Mouse (Mus musculus): ENCODE measurements around the gene Rbck1. TPM values are rescaled to one million over a fixed set of nuclear protein-coding genes. Genes with fewer than 3 reads are reported as not detected.

Rbck1 gene
- polyA plus RNA-seq, 1 experiment from 2014 or later: 98.1 TPM

- no peak for DNase-seq (ENCODE audit: low spot score)
- Histone ChIP-seq H3K36me3 (replicated peaks) (no peaks in the 10 kb centered on the region), H3K27me3 (replicated peaks; ENCODE audit: low read depth, poor library complexity, severe bottlenecking) (peaks cover 26% of the 10 kb centered on the region), H3K4me3 (no peak overlapping the region), H3K4me1 (peaks cover 6% of the 10 kb centered on the region; the same call in 1 of the 2 replicates), H3K27ac (replicated peaks) (no peak overlapping the region), H3K9me3 (no peaks in the 10 kb centered on the region)
- 91% methylated on average over 11 of the region's 11 CpGs for WGBS
Measured at GRCm38 (mm10) chr2:152337591-152338212, 5.2 kb upstream of the Rbck1 start.

DNA sequence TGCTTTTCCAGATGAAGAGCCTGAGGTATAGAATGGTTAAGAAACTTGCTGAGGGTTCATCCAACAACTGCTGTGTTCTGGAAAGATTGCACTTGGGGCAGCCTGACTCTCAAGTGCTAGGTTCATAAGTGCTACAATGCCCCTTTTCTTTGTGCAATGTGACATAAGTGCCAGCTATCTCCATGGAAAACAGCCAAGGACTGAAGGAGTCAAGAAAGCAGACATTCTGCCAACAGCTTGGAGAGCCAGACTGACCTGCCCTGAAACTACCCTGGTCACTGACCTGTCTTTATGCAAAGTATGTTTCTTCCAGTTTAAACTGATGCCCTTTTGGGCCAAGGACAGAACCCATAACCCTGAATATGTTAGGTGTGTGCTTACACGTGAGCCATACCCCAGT, 4.4 kb upstream of the Rbck1 start:
- WGBS: 85% methylated on average over 1 of the region's 1 CpGs
- DNase-seq (ENCODE audit: low spot score): no peak
- Histone ChIP-seq H3K27me3 (replicated peaks; ENCODE audit: low read depth, poor library complexity, severe bottlenecking) (peaks cover 17% of the 10 kb centered on the region), H3K4me1 (peaks cover 9% of the 10 kb centered on the region), H3K9me3 (no peaks in the 10 kb centered on the region), H3K4me3 (no peak overlapping the region), H3K27ac (replicated peaks) (no peak overlapping the region; the same call in 1 of the 2 replicates), H3K36me3 (replicated peaks) (no peaks in the 10 kb centered on the region)

GRCm38 (mm10) chr2:152335289-152335820, 2.9 kb upstream of the Rbck1 start:
- peaks cover 15% of the 10 kb centered on the region; the same call in 1 of the 2 replicates for H3K27me3 ChIP-seq (replicated peaks; ENCODE audit: low read depth, poor library complexity, severe bottlenecking)
- no peak for DNase-seq (ENCODE audit: low spot score)
- H3K9me3 ChIP-seq: no peaks in the 10 kb centered on the region
- H3K27ac ChIP-seq (replicated peaks): no peak overlapping the region
- peaks cover 24% of the 10 kb centered on the region for H3K4me1 ChIP-seq
- peaks cover 5% of the 10 kb centered on the region for H3K36me3 ChIP-seq (replicated peaks)
- 53% methylated on average over 11 of the region's 11 CpGs for WGBS
- no peak overlapping the region for H3K4me3 ChIP-seq

- DNase-seq (ENCODE audit: low spot score): no peak
- Histone ChIP-seq H3K4me1 (peaks cover 26% of the 10 kb centered on the region), H3K36me3 (replicated peaks) (peaks cover 23% of the 10 kb centered on the region), H3K27me3 (replicated peaks; ENCODE audit: low read depth, poor library complexity, severe bottlenecking) (peaks cover 15% of the 10 kb centered on the region; the same call in 1 of the 2 replicates), H3K27ac (replicated peaks) (no peak overlapping the region), H3K9me3 (no peaks in the 10 kb centered on the region), H3K4me3 (no peak overlapping the region)
- 72% methylated on average over 4 of the region's 4 CpGs for WGBS
Measured at GRCm38 (mm10) chr2:152333345-152334006, 1.0 kb upstream of the Rbck1 start.

DNA sequence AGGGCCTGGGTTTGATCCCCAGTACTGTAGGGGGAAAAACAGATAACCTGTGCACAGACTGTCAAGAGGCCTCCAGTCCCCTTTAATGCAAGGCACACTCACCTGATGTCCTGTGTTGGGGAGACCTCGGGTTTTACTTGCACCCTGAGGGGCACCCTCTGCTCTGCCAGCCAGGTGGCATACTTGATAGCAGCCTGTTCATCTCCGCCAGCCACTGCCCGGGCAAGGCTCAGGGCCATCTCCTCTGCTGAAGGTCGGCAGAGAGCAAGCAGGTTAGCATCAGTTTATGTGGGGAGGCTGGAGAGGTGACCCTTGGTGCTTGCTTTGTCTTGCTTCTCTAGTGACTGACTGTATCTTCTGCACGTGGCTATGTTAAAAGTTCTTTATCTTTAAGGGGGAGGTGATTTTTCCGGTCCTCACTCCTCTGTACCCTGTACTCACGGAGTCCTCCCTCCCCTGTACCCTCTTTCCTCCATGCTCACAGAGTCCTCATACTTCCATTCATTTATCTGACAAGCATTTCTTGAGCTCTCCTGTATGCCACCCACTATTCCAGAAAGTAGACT, 1.5 kb downstream of the Rbck1 start:
- WGBS: 68% methylated on average over 7 of the region's 7 CpGs

DNA sequence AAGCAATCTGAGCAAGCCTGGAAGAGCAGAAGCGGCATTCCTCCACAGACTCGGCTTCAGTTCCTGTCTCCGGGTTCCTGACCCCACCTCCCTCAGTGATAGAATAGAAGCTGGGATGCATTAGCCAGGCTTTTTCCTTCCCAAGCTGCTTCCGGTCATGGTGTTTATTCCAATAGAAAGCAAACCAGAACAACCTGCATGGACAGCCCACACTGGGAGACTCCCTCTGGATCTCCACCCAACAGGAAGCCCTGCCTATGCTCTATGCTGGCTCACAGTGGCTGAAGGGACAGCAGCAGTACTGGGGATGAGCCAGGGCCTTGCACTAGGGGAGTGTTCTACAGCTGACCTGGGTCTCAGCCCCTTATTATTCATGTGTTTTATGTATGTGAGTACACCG, 4.5 kb downstream of the Rbck1 start:
- DNase-seq (ENCODE audit: low spot score): no peak
- 73% methylated on average over 5 of the region's 5 CpGs for WGBS
- Histone ChIP-seq H3K27ac (replicated peaks) (no peak overlapping the region), H3K9me3 (no peaks in the 10 kb centered on the region), H3K4me3 (no peak overlapping the region), H3K27me3 (replicated peaks; ENCODE audit: low read depth, poor library complexity, severe bottlenecking) (no peaks in the 10 kb centered on the region), H3K4me1 (peaks cover 25% of the 10 kb centered on the region), H3K36me3 (replicated peaks) (peaks cover 78% of the 10 kb centered on the region)

More for the DNA sequence above, 1.5 kb downstream of the Rbck1 start:
- Histone ChIP-seq H3K36me3 (replicated peaks) (peaks cover 49% of the 10 kb centered on the region), H3K9me3 (no peaks in the 10 kb centered on the region), H3K27ac (replicated peaks) (0 out of 2 replicates have a peak overlapping the region, but pooled peaks have one; percentile 40), H3K4me3 (peak overlapping the region; percentile 92), H3K4me1 (peaks cover 29% of the 10 kb centered on the region), H3K27me3 (replicated peaks; ENCODE audit: low read depth, poor library complexity, severe bottlenecking) (peaks cover 12% of the 10 kb centered on the region; the same call in 1 of the 2 replicates)
- no peak for DNase-seq (ENCODE audit: low spot score)

- Histone ChIP-seq H3K27ac (replicated peaks) (no peak overlapping the region), H3K27me3 (replicated peaks; ENCODE audit: low read depth, poor library complexity, severe bottlenecking) (no peaks in the 10 kb centered on the region), H3K9me3 (no peaks in the 10 kb centered on the region), H3K4me1 (peaks cover 18% of the 10 kb centered on the region), H3K4me3 (no peak overlapping the region), H3K36me3 (replicated peaks) (peaks cover 92% of the 10 kb centered on the region)
- 89% methylated on average over 8 of the region's 8 CpGs for WGBS
- no peak for DNase-seq (ENCODE audit: low spot score)
Measured at GRCm38 (mm10) chr2:152326654-152327053, 5.8 kb downstream of the Rbck1 start.

- no peak overlapping the region for H3K27ac ChIP-seq (replicated peaks)
- DNase-seq (ENCODE audit: low spot score): no peak
- H3K4me3 ChIP-seq: no peak overlapping the region
- peaks cover 97% of the 10 kb centered on the region for H3K36me3 ChIP-seq (replicated peaks)
- H3K9me3 ChIP-seq: no peaks in the 10 kb centered on the region
- peaks cover 13% of the 10 kb centered on the region for H3K4me1 ChIP-seq
- WGBS: 93% methylated on average over 13 of the region's 13 CpGs
- no peaks in the 10 kb centered on the region for H3K27me3 ChIP-seq (replicated peaks; ENCODE audit: low read depth, poor library complexity, severe bottlenecking)
Measured at GRCm38 (mm10) chr2:152326157-152326556, 6.3 kb downstream of the Rbck1 start.

DNA sequence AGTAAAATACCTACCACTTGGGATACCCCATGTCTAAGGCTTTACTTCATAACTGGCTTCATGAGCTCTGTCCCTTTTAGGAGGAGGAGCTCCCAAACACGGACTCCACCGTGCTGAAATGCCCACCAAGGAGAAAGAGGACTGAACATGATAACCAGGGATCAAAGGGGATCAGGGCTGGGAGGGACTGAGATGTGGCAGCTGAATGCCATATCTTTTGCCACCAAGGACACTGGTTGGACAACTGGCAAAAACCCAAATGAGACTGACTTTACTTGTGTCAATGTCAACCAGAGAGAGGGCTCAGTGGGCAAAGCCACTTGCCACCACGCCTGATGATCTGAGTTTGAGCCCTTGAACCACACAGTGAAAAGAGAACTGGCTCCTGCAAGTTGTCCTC, 7.6 kb downstream of the Rbck1 start:
- DNase-seq (ENCODE audit: low spot score): no peak
- Histone ChIP-seq H3K4me1 (0 out of 2 replicates have a peak, but pooled peaks cover 3% of the 10 kb centered on the region), H3K36me3 (replicated peaks) (peaks cover 100% of the 10 kb centered on the region), H3K9me3 (no peaks in the 10 kb centered on the region), H3K27me3 (replicated peaks; ENCODE audit: low read depth, poor library complexity, severe bottlenecking) (no peaks in the 10 kb centered on the region), H3K4me3 (no peak overlapping the region), H3K27ac (replicated peaks) (no peak overlapping the region)
- 86% methylated on average over 3 of the region's 3 CpGs for WGBS

- 93% methylated on average over 14 of the region's 14 CpGs for WGBS
- H3K36me3 ChIP-seq (replicated peaks): peaks cover 100% of the 10 kb centered on the region
Measured at GRCm38 (mm10) chr2:152323971-152324370, 8.5 kb downstream of the Rbck1 start.

DNA sequence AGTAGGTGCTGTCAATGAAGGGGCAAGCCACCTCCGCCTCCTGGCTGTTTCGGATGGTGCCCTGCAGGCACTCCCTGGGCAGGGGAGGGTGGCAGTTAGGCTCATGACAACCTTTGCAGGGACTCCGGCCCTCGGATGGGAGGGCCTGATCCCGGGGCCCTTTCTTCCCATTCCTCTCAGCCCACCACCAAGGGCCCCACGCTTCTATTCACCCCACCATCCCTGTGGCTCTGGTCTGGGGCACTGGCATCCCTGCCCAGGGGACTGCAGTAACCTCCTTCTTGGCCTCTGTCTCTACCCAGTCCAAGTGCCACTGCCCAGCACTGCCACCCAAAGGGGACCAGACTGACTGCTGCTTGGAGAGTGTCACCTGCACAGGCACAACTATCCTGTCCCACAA, 10.3 kb downstream of the Rbck1 start:
- H3K27ac ChIP-seq (replicated peaks): no peak overlapping the region
- H3K9me3 ChIP-seq: no peaks in the 10 kb centered on the region
- no peaks in the 10 kb centered on the region for H3K4me1 ChIP-seq
- no peak overlapping the region for H3K4me3 ChIP-seq
- no peak for DNase-seq (ENCODE audit: low spot score)
- H3K27me3 ChIP-seq (replicated peaks; ENCODE audit: low read depth, poor library complexity, severe bottlenecking): no peaks in the 10 kb centered on the region
- WGBS: 92% methylated on average over 6 of the region's 6 CpGs
- peaks cover 100% of the 10 kb centered on the region for H3K36me3 ChIP-seq (replicated peaks)

More at GRCm38 (mm10) chr2:152323971-152324370, 8.5 kb downstream of the Rbck1 start:
- DNase-seq (ENCODE audit: low spot score): no peak
- Histone ChIP-seq H3K27ac (replicated peaks) (no peak overlapping the region), H3K4me3 (no peak overlapping the region), H3K4me1 (0 out of 2 replicates have a peak, but pooled peaks cover 3% of the 10 kb centered on the region), H3K9me3 (no peaks in the 10 kb centered on the region), H3K27me3 (replicated peaks; ENCODE audit: low read depth, poor library complexity, severe bottlenecking) (no peaks in the 10 kb centered on the region)

GRCm38 (mm10) chr2:152321558-152321957, 10.9 kb downstream of the Rbck1 start:
- H3K27ac ChIP-seq (replicated peaks): no peak overlapping the region
- H3K36me3 ChIP-seq (replicated peaks): peaks cover 100% of the 10 kb centered on the region
- no peaks in the 10 kb centered on the region for H3K27me3 ChIP-seq (replicated peaks; ENCODE audit: low read depth, poor library complexity, severe bottlenecking)
- H3K4me3 ChIP-seq: no peak overlapping the region
- no peaks in the 10 kb centered on the region for H3K9me3 ChIP-seq
- H3K4me1 ChIP-seq: no peaks in the 10 kb centered on the region
- DNase-seq (ENCODE audit: low spot score): no peak
- 91% methylated on average over 5 of the region's 5 CpGs for WGBS

All from embryonic facial prominence, embryonic 10.5 days (tissue).